Comparison of ENCODE assay signal across 8 mouse cellular contexts in the genomic region with DNA sequence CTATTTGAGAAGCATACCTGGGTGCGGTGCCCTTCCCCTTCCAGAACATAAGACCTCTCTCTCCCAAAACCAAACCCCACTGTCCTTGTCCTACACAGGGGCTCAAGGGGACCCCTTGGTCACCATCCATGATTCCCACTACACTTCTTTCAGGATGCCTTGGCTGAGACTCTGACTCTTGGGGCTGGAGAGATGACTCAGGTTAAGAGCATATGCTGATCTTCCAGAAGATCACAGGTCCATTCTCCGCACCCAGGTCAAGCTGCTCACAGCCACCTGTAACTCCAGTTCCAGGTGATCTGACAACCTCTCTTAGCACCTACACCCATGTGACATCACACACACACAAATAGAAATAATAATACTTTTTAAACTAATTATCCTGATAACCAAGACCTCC. TPM values are rescaled to one million over a fixed set of nuclear protein-coding genes. Genes with fewer than 3 reads are reported as not detected.
DNase-seq lines count a peak whose midpoint lies in the region; ATAC-seq lines count a peak whose summit lies in the region.

No protein-coding gene starts in this region.

- peaks cover 31% of the 10 kb centered on the region for H3K4me1 ChIP-seq in kidney, embryonic 15.5 days
- peaks cover 24% of the 10 kb centered on the region for H3K4me1 ChIP-seq in embryonic facial prominence, embryonic 12.5 days
- H3K4me1 ChIP-seq in intestine, embryonic 15.5 days (replicated peaks), result peaks cover 31% of the 10 kb centered on the region
- H3K4me1 ChIP-seq in neural tube, embryonic 12.5 days, result peaks cover 26% of the 10 kb centered on the region

- DNase-seq in kidney, adult 11 months, result no peak
- no peak for DNase-seq in testis, postnatal 14 days (ENCODE audit: low spot score)
- DNase-seq in retina, embryonic 14.5 days (ENCODE audit: low spot score), result no peak
- no peak for DNase-seq in frontal cortex, postnatal 10 days (ENCODE audit: low spot score in 2 of 2)

- peak; percentile 23 for ATAC-seq in kidney, embryonic 15.5 days (replicated peaks; ENCODE audit: low FRiP score)
- no peak for ATAC-seq in embryonic facial prominence, embryonic 12.5 days (ENCODE audit: insufficient number of reproducible peaks, insufficient read depth, low FRiP score, low TSS enrichment)
- peak; percentile 41 for ATAC-seq in intestine, embryonic 15.5 days
- ATAC-seq in neural tube, embryonic 12.5 days (ENCODE audit: low FRiP score, low read depth), result 0 out of 2 replicates have a peak, but pooled peaks have one; percentile 30

- no peaks in the 10 kb centered on the region for H3K9me3 ChIP-seq in kidney, embryonic 15.5 days (replicated peaks)
- H3K9me3 ChIP-seq in embryonic facial prominence, embryonic 12.5 days, result no peaks in the 10 kb centered on the region
- H3K9me3 ChIP-seq in intestine, embryonic 15.5 days, result no peaks in the 10 kb centered on the region
- no peaks in the 10 kb centered on the region for H3K9me3 ChIP-seq in neural tube, embryonic 12.5 days

- peak overlapping the region; percentile 78 for H3K9ac ChIP-seq in kidney, embryonic 15.5 days
- peak overlapping the region; percentile 87 for H3K9ac ChIP-seq in embryonic facial prominence, embryonic 12.5 days
- peak overlapping the region; percentile 86 for H3K9ac ChIP-seq in intestine, embryonic 15.5 days
- H3K9ac ChIP-seq in neural tube, embryonic 12.5 days, result peak overlapping the region; percentile 74

- H3K4me3 ChIP-seq in kidney, embryonic 15.5 days (replicated peaks), result peak overlapping the region; percentile 58
- H3K4me3 ChIP-seq in embryonic facial prominence, embryonic 12.5 days, result peak overlapping the region; percentile 67
- H3K4me3 ChIP-seq in intestine, embryonic 15.5 days (replicated peaks), result peak overlapping the region; percentile 71
- peak overlapping the region; percentile 62 for H3K4me3 ChIP-seq in neural tube, embryonic 12.5 days

- peak overlapping the region; percentile 86 for H3K4me2 ChIP-seq in kidney, embryonic 15.5 days
- peak overlapping the region; percentile 78 for H3K4me2 ChIP-seq in embryonic facial prominence, embryonic 12.5 days (replicated peaks)
- peak overlapping the region; percentile 93 for H3K4me2 ChIP-seq in intestine, embryonic 15.5 days (replicated peaks)
- peak overlapping the region; percentile 73 for H3K4me2 ChIP-seq in neural tube, embryonic 12.5 days (replicated peaks)

- H3K36me3 ChIP-seq in kidney, embryonic 15.5 days, result no peaks in the 10 kb centered on the region
- no peaks in the 10 kb centered on the region for H3K36me3 ChIP-seq in embryonic facial prominence, embryonic 12.5 days
- no peaks in the 10 kb centered on the region for H3K36me3 ChIP-seq in intestine, embryonic 15.5 days
- no peaks in the 10 kb centered on the region for H3K36me3 ChIP-seq in neural tube, embryonic 12.5 days

- H3K27me3 ChIP-seq in kidney, embryonic 15.5 days, result no peaks in the 10 kb centered on the region
- no peaks in the 10 kb centered on the region for H3K27me3 ChIP-seq in embryonic facial prominence, embryonic 12.5 days
- H3K27me3 ChIP-seq in intestine, embryonic 15.5 days (replicated peaks), result no peaks in the 10 kb centered on the region
- H3K27me3 ChIP-seq in neural tube, embryonic 12.5 days (replicated peaks), result peaks cover 12% of the 10 kb centered on the region; the same call in 1 of the 2 replicates

- H3K27ac ChIP-seq in kidney, embryonic 15.5 days, result 0 out of 2 replicates have a peak overlapping the region, but pooled peaks have one; percentile 29
- peak overlapping the region; percentile 59; the same call in 1 of the 2 replicates for H3K27ac ChIP-seq in embryonic facial prominence, embryonic 12.5 days
- H3K27ac ChIP-seq in intestine, embryonic 15.5 days, result peak overlapping the region; percentile 87; the same call in 1 of the 2 replicates
- no peak overlapping the region for H3K27ac ChIP-seq in neural tube, embryonic 12.5 days

- 27% methylated on average over 2 of the region's 2 CpGs for WGBS in kidney, embryonic 15.5 days
- WGBS in embryonic facial prominence, embryonic 12.5 days, result 16% methylated on average over 2 of the region's 2 CpGs
- WGBS in intestine, embryonic 15.5 days, result 11% methylated on average over 2 of the region's 2 CpGs
- 13% methylated on average over 2 of the region's 2 CpGs for WGBS in neural tube, embryonic 12.5 days

RNA-seq across cellular contexts. Expression of a gene that starts 16.1 kb away (rescaled TPM):
- 31.9 and 34.0 TPM in 2 replicates for polyA plus RNA-seq in kidney, embryonic 15.5 days (2015; fragmentation: Nextera tagmentation; extraction: Ambion mirVana)
- polyA plus RNA-seq in embryonic facial prominence, embryonic 12.5 days (2016; fragmentation: Nextera tagmentation; extraction: Ambion mirVana), result 31.6 and 35.6 TPM in 2 replicates
- polyA plus RNA-seq in intestine, embryonic 15.5 days (2015; fragmentation: Nextera tagmentation; extraction: Ambion mirVana), result 25.6 and 25.9 TPM in 2 replicates
- 24.5 and 25.1 TPM in 2 replicates for polyA plus RNA-seq in neural tube, embryonic 12.5 days (2016; fragmentation: Nextera tagmentation; extraction: Ambion mirVana)

RNA-seq across cellular contexts. Expression of a gene that starts 26.1 kb away (rescaled TPM):
- not detected in 2 replicates for polyA plus RNA-seq in kidney, embryonic 15.5 days (2015; fragmentation: Nextera tagmentation; extraction: Ambion mirVana)
- polyA plus RNA-seq in embryonic facial prominence, embryonic 12.5 days (2016; fragmentation: Nextera tagmentation; extraction: Ambion mirVana), result not detected in 2 replicates
- polyA plus RNA-seq in intestine, embryonic 15.5 days (2015; fragmentation: Nextera tagmentation; extraction: Ambion mirVana), result not detected in 2 replicates
- not detected in 2 replicates for polyA plus RNA-seq in neural tube, embryonic 12.5 days (2016; fragmentation: Nextera tagmentation; extraction: Ambion mirVana)

RNA-seq across cellular contexts. Expression of a gene that starts 43.6 kb away (rescaled TPM):
- 1.7 and 2.0 TPM in 2 replicates for polyA plus RNA-seq in kidney, embryonic 15.5 days (2015; fragmentation: Nextera tagmentation; extraction: Ambion mirVana)
- 1.1 and 1.5 TPM in 2 replicates for polyA plus RNA-seq in embryonic facial prominence, embryonic 12.5 days (2016; fragmentation: Nextera tagmentation; extraction: Ambion mirVana)
- 1.2 and 1.3 TPM in 2 replicates for polyA plus RNA-seq in intestine, embryonic 15.5 days (2015; fragmentation: Nextera tagmentation; extraction: Ambion mirVana)
- 2.6 and 4.2 TPM in 2 replicates for polyA plus RNA-seq in neural tube, embryonic 12.5 days (2016; fragmentation: Nextera tagmentation; extraction: Ambion mirVana)

RNA-seq across cellular contexts. Expression of a gene that starts 55.0 kb away (rescaled TPM):
- 2.0 and 2.8 TPM in 2 replicates for polyA plus RNA-seq in kidney, embryonic 15.5 days (2015; fragmentation: Nextera tagmentation; extraction: Ambion mirVana)
- polyA plus RNA-seq in embryonic facial prominence, embryonic 12.5 days (2016; fragmentation: Nextera tagmentation; extraction: Ambion mirVana), result 0.47 and 1.1 TPM in 2 replicates
- polyA plus RNA-seq in intestine, embryonic 15.5 days (2015; fragmentation: Nextera tagmentation; extraction: Ambion mirVana), result 0.69 and 1.2 TPM in 2 replicates
- 0.48 and 0.72 TPM in 2 replicates for polyA plus RNA-seq in neural tube, embryonic 12.5 days (2016; fragmentation: Nextera tagmentation; extraction: Ambion mirVana)
